Mouse (Mus musculus) ZHBTc4 (cell line): ENCODE measurements at regions not wholly inside any gene's neighbourhood (a gene's known extent, or its start where the extent isn't known, plus 50 kb on each side); places are given as distances from the start of the nearest gene placed in this dataset.
"Not testable (repeated sequence)": the region's sequence is repeated elsewhere in the genome, so short reads cannot be mapped to it uniquely, and the experiment has no call there.

Experiments
- DNase-seq: peaks from one replicate; pipeline ENCODE4 v3.0.0-alpha.2; 2011; ENCODE audit warnings: low read depth, low spot score

DNA sequence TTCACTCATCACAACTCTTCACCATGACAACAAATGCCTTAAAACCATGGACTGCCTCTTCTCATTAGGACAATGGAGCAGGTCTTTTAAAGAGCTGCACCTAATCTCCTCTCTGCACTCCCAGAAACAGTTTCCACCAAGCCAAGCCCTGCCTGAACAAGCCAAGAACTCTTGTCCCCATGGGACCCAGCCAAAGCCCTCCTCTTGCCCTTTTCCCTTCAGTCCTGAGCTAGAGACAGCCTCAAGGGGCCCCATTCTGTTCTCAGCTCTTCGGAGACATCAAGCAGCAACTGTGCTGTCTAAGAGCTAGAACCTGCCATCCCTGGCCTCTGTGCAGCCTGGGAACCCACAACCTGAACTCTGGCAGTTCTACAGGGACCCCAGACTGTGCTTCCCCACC is 345.0 kb upstream of the Irak1bp1 start:
- no peak for DNase-seq

DNA sequence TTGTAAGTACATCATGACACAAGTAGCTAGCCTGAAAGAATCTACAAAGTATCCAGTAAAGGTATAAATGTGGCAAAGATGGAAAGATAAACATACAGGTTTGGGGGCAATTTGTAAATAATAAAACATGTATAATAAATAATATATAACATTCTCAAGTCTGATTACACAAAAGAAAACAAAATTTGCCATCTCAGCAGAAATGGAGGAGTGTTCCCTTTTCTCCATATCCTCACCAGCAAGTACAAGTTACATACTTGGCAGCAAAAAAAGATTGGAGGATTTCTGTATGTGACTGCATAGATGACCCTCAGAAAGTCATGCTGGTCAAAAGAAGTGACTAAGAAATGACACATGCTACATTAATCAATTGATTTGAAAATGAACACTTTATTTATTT is 335.9 kb upstream of the Irak1bp1 start:
- DNase-seq, result no peak

DNA sequence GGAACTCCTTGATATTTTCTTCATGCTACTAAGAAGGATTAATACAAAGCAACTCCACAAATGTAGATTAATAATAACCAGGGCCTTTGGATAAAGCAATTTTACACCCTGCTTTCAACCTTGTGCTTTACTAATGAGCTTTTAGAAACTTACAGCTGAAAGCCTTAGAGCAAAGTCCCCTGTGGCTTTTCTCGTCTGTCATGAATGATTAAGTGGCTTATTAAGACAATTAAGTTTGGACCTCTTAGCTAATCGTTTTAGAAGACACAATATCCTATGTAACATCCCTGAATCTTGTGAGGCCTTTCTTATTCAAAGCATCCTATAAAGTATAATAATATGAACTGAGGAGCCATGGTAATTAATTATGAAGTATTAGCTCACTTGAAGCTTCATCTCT is 319.3 kb upstream of the Irak1bp1 start:
- no peak for DNase-seq

DNA sequence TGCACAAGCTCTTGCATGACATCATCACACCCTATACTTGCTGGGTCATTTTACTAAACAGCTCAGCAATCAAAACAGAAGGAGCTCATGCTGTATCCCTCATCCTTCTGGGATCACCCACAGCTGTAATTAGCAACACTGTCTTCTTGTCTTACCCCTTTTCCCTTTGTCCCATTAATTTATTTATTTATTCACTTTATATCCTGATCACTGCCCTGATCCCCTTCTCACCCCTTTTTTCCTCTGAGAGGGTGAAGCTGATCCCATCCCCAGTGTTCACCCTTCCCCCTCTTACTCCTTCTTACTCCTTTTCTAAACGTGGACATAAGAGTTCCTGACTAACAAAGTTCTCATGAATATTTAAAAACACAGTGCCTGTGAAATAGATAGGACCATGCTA is 310.3 kb upstream of the Irak1bp1 start:
- DNase-seq, result no peak

- no peak for DNase-seq
These were observed 301.4 kb upstream of the Irak1bp1 start for GRCm38 (mm10) chr9:82527867-82528385.

DNA sequence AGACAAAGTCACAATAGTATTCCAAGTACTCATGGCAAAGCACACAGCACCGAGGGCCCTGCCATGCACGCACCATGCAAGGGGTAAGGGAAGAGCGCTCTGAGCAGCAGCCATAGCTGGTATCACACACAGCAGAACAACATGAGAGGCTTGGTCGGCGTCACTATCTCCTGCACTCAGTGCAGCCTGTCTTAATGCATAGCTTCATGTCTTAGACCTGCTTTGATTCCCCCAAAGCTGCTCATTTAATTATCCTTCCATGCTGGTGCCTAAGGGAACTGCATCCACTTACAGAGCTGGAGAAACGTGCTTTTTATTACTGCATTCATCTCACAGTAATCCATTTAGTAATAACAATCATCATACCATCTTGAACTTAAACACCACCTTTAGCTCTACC is 276.6 kb upstream of the Irak1bp1 start:
- DNase-seq, result no peak

DNA sequence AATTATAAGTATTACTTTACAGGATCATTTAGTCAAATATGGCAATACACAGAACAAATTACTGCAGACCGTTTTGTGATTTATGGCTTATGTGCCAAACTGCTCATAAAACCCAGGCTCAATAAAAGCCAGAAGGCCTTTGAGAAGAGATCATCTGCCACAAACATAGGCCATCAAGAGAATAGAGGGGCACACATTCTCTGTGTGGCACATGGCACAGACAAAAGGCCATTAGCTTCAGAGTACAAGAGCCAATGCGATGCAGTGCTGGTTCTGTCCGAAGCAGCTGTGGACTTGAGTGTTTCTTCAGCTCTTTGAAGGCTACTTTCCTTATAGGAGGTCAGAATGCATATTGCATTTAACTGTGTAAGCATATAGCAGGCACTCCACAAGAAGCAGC is 276.1 kb upstream of the Irak1bp1 start:
- no peak for DNase-seq

GRCm38 (mm10) chr9:82562551-82563465 is 266.5 kb upstream of the Irak1bp1 start:
- DNase-seq, result no peak

- no peak for DNase-seq
These were observed 247.8 kb upstream of the Irak1bp1 start for GRCm38 (mm10) chr9:82581373-82582018.

DNA sequence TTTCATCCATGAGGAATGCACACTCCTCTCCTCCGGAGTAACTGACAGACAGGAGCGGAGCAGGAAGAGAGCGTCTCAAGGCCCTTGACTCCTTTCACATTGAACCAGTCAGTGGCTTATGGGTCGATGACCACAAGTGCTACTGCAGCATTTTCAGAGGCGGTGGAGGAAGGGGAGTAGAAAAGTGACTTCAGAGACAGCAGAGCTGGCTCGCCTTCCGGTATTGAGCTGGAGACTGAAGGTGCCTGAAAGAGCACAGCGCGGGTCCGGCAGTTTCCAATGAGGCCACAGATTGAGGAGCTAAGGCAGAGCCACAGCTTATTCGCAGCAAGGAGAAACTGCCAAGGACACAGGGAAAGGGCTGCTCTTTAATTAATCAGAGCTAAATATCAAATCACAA is 220.2 kb upstream of the Irak1bp1 start:
- DNase-seq, result no peak

DNA sequence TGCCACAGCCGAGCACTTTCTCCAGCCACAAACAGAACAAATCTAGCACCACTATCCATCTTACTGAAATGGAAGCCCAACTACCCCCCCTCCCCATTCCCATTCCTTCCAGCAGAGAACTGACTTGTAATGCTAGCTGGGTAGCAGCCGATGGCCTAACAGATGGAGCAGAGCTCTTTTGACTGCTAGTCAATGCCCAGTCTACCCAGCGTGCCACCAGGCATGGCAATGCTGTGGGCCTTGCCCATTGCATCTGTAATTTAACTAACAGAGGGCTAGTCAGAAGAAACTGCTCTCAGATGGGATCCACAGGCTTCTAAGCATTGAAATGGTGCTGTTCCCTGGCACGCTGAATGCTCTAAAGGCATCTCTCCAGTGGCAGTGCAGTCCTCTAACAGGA is 219.4 kb upstream of the Irak1bp1 start:
- no peak for DNase-seq

DNA sequence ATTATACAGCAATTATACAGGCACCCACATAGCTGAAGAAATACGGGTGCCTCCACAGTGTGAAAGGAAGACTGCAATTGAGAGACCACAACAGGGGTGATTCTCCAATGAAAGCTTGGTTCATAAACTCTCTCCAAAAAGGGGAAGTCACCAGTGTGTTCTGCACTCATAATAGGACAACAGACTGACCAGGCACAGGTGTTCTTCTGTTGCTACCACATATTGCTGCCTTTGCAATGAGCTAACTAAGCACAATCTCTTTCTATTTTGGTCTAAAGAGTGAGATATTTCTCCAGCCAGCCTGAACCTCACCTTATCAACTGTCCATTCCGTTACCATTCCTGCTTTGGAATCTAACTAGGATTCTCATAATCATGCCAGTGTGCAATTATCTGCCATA is 216.8 kb upstream of the Irak1bp1 start:
- no peak for DNase-seq

DNA sequence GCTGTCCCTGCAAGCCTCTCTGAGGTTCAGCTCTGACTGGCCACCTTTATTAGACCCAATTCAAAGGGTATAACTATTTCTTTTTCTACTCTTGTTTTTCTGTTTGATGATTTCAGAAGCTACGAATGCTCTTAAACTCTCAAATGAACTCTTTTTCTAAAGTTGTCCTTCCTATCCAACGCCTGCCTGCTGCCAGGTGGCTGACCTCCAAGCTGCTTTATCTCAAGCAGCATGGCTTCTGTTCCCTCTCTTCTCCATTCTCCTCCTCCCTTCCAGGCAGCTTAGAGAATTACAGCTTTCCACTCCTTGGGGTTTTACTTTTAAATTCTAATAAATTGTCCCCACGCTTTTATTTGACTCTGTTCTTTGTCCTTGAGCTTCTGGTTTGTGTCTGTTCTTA is 196.9 kb upstream of the Irak1bp1 start:
- no peak for DNase-seq

DNA sequence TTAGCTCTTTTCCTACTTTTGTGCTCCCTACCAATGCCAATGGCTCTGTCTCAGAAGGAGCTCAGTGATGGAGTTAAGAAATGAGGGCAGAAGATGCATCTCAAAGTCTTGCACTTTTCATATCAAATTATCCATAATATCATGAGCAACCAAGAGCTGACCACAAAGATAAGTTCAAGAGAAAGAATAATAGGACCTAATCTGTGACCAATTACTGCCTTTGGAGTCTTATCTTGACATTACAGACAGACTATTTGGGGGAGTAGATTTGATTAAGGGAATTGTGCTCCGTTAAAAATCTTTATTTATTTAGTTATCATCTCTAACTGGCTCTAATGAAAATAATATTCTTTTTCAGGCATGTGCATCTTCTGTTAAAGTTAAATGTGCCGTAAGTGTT is 189.1 kb upstream of the Irak1bp1 start:
- no peak for DNase-seq

- peak; percentile 22 for DNase-seq
These were observed 185.4 kb upstream of the Irak1bp1 start for GRCm38 (mm10) chr9:82643900-82644299.

GRCm38 (mm10) chr9:82655511-82655910 is 173.8 kb upstream of the Irak1bp1 start:
- not testable (repeated sequence) for DNase-seq

GRCm38 (mm10) chr9:82682196-82682595 is 147.1 kb upstream of the Irak1bp1 start:
- DNase-seq, result no peak

DNA sequence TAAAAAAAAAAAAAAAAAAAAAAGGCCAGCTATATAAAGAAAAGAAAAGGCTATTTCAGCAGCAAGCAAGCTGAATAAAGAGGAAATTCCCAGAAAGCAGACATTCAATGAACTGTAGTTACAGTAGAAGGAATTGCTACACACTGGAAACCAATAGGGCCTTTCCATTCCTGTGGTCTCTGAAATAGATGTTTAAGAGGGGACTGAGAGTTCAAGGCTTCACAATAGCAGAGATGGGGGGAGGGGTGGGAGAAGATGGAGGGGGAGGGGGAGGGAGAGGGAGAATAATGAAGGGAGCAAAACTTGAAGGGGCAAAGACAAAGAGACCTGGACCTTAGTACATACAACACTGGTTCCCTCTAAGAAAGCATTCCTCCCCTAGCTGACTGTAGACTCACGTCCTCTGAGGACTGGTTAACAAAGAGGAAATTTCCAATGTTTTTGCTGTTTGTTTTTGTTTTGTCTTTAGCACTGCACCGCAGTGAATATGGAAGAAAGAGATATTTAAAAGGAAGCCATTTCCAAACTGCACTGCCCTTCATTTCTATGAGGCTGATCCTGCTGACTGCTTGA is 119.8 kb upstream of the Irak1bp1 start:
- no peak for DNase-seq

DNA sequence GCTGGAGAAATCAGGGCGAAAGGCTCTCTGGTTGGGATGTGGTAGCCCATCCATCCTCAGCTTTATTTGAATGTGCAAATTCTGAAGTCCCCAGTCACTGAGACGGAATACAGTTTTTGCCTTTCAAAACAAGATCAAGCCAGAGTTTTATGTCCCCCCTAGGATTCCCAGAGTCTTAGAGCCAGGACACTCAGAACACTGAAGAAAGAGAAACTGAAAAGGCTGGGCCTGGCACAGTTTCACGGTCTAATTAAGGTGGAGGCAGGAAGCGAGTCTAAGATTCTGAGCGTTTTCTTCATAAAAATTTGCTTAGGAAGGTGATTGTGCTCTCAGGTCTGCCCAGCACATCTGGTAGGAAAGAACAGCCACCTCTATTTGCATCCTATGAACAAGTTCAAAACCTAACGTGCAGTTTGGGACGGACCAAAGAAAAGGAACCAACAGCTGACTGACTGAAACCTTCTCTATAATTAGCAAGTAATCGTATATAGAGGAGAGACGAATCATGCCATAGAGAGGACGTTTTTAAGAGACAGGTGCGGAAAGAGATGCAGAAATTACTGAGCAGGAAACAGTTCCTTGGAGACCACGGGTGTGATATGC is 119.2 kb upstream of the Irak1bp1 start:
- no peak for DNase-seq

GRCm38 (mm10) chr9:82710945-82711516 is 118.3 kb upstream of the Irak1bp1 start:
- DNase-seq, result no peak
